Mouse (Mus musculus): Measurements from ENCODE around the gene Spint5.

DNA sequence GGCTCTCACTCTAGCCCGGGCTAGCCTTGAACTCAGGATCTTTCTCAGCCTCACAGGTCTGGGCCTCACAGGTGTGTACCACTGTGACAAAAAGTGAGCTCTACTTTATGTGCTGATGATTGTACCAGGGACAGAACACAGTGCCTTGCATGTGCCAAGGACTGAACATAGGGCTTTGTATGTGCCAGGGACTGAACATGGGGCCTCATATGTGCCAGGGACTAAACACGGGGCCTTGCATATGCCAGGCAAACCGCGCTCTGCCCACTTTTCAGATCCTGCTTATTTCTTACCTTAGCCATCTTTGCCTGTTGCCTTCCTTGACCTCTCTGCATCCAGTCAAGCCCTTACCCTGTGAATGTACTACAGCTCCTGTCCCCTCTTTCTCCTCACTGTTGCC lies 46.9 kb downstream of the Spint5 start:
- TF ChIP-seq EP300 (IDR thresholded peaks at IDR 0.05; ENCODE audit: low read depth) (no peak), CTCF (IDR thresholded peaks at IDR 0.05; ENCODE audit: low read depth) (no peak)
